Mouse (Mus musculus) lung, postnatal 10 days (tissue): ENCODE measurements around the gene Fktn.
"Not testable (repeated sequence)": the region's sequence is repeated elsewhere in the genome, so short reads cannot be mapped to it uniquely, and the experiment has no call there.

Experiments
- DNase-seq: peaks from one replicate; pipeline ENCODE4 v3.0.0; 2021

Fktn gene

GRCm38 (mm10) chr4:53773911-53774310 lies 60.1 kb downstream of the Fktn start:
- DNase-seq, result no peak

GRCm38 (mm10) chr4:53781396-53781795 lies 67.6 kb downstream of the Fktn start:
- DNase-seq, result no peak

GRCm38 (mm10) chr4:53782216-53783070 lies 68.6 kb downstream of the Fktn start:
- DNase-seq, result no peak

- DNase-seq, result no peak
Measured at GRCm38 (mm10) chr4:53785746-53786398, 72.1 kb downstream of the Fktn start.

GRCm38 (mm10) chr4:53786851-53787250 lies 73.1 kb downstream of the Fktn start:
- DNase-seq, result no peak

GRCm38 (mm10) chr4:53789346-53789745 lies 75.5 kb downstream of the Fktn start:
- no peak for DNase-seq

GRCm38 (mm10) chr4:53794257-53794966 lies 80.6 kb downstream of the Fktn start:
- DNase-seq, result no peak

GRCm38 (mm10) chr4:53795086-53795485 lies 81.3 kb downstream of the Fktn start:
- no peak for DNase-seq

GRCm38 (mm10) chr4:53795706-53796105 lies 81.9 kb downstream of the Fktn start:
- DNase-seq, result no peak

- DNase-seq, result no peak
Measured at GRCm38 (mm10) chr4:53796865-53797772, 83.3 kb downstream of the Fktn start.

- DNase-seq, result peak; percentile 60
Measured at GRCm38 (mm10) chr4:53798896-53799676, 85.3 kb downstream of the Fktn start.

GRCm38 (mm10) chr4:53799753-53800152 lies 86.0 kb downstream of the Fktn start:
- DNase-seq, result no peak

GRCm38 (mm10) chr4:53803674-53804073 lies 89.9 kb downstream of the Fktn start:
- not testable (repeated sequence) for DNase-seq

- peak; percentile 30 for DNase-seq
Measured at GRCm38 (mm10) chr4:53806428-53806827, 92.6 kb downstream of the Fktn start.

GRCm38 (mm10) chr4:53818320-53818719 lies 104.5 kb downstream of the Fktn start:
- no peak for DNase-seq

- peak; percentile 84 for DNase-seq
Measured at GRCm38 (mm10) chr4:53823697-53824096, 109.9 kb downstream of the Fktn start.

GRCm38 (mm10) chr4:53824831-53825230 lies 111.0 kb downstream of the Fktn start:
- no peak for DNase-seq

- peak; percentile 65 for DNase-seq
Measured at GRCm38 (mm10) chr4:53825821-53826605, 112.2 kb downstream of the Fktn start, which contains the start of gene Tmem38b. Gene Tmem38b, plus strand, starts transcription at chr4:53826045.

- DNase-seq, result no peak
Measured at GRCm38 (mm10) chr4:53826641-53827248, 112.9 kb downstream of the Fktn start.
